Mouse (Mus musculus) hindbrain, embryonic 12.5 days (tissue): ENCODE measurements at regions not wholly inside any gene's neighbourhood (a gene's known extent, or its start where the extent isn't known, plus 50 kb on each side); places are given as distances from the start of the nearest gene placed in this dataset.

Source experiments
- ATAC-seq: fragments of 200-750 bp; cut with Nextera tagmentation; 2 replicates; pipeline ENCODE4 v1.8.0; 2017; ENCODE audit warnings: moderate TSS enrichment; ENCODE audit not compliant: low FRiP score
- H3K27ac ChIP-seq: fragments of 300-500 bp; sonication (generic); 2 replicates; pipeline ENCODE4 v1.5.1; 2016; ENCODE audit warnings: mild to moderate bottlenecking
- H3K27me3 ChIP-seq: fragments of 300-500 bp; sonication (generic); 2 replicates; pipeline ENCODE4 v1.6.1; 2016; ENCODE audit warnings: mild to moderate bottlenecking
- H3K36me3 ChIP-seq: fragments of 300-500 bp; sonication (generic); 2 replicates; pipeline ENCODE4 v1.6.1; 2016; ENCODE audit warnings: mild to moderate bottlenecking
- H3K4me1 ChIP-seq: fragments of 300-500 bp; sonication (generic); 2 replicates; pipeline ENCODE4 v1.6.1; 2016
- H3K4me2 ChIP-seq: fragments of 300-500 bp; sonication (generic); replicated peaks from 2 replicates; pipeline ENCODE4 v1.6.1; 2016; ENCODE audit warnings: mild to moderate bottlenecking
- H3K4me3 ChIP-seq: fragments of 300-500 bp; sonication (generic); 2 replicates; pipeline ENCODE4 v1.5.1; 2016; ENCODE audit warnings: mild to moderate bottlenecking
- H3K9ac ChIP-seq: fragments of 300-500 bp; sonication (generic); 2 replicates; pipeline ENCODE4 v1.6.1; 2016; ENCODE audit warnings: mild to moderate bottlenecking, moderate library complexity
- H3K9me3 ChIP-seq: fragments of 300-500 bp; sonication (generic); replicated peaks from 2 replicates; pipeline ENCODE4 v1.6.1; 2016; ENCODE audit warnings: mild to moderate bottlenecking
- WGBS: fragments of 180-500 bp; shearing (Covaris S2); methylation state at CpG from one replicate; pipeline ENCODE4 v1.1.7; 2016; 5-methylcytosine and 5-hydroxymethylcytosine counted together

GRCm38 (mm10) chr7:95460889-95461288, 710.2 kb upstream of the Tenm4 start:
- no peak overlapping the region for H3K4me2 ChIP-seq
- no peak for ATAC-seq
- no peak overlapping the region for H3K27ac ChIP-seq
- 79% methylated on average over 4 of the region's 4 CpGs for WGBS
- no peaks in the 10 kb centered on the region for H3K9me3 ChIP-seq
- H3K36me3 ChIP-seq, result no peaks in the 10 kb centered on the region
- H3K9ac ChIP-seq, result no peak overlapping the region
- no peaks in the 10 kb centered on the region for H3K27me3 ChIP-seq
- H3K4me3 ChIP-seq, result no peak overlapping the region
- no peaks in the 10 kb centered on the region for H3K4me1 ChIP-seq

- Histone ChIP-seq H3K4me1 (no peaks in the 10 kb centered on the region), H3K9me3 (no peaks in the 10 kb centered on the region), H3K27me3 (no peaks in the 10 kb centered on the region), H3K4me3 (no peak overlapping the region), H3K27ac (no peak overlapping the region), H3K36me3 (no peaks in the 10 kb centered on the region), H3K9ac (no peak overlapping the region), H3K4me2 (no peak overlapping the region)
- no peak for ATAC-seq
- 90% methylated on average over 4 of the region's 4 CpGs for WGBS
Measured at GRCm38 (mm10) chr7:95465506-95465905, 705.5 kb upstream of the Tenm4 start.

DNA sequence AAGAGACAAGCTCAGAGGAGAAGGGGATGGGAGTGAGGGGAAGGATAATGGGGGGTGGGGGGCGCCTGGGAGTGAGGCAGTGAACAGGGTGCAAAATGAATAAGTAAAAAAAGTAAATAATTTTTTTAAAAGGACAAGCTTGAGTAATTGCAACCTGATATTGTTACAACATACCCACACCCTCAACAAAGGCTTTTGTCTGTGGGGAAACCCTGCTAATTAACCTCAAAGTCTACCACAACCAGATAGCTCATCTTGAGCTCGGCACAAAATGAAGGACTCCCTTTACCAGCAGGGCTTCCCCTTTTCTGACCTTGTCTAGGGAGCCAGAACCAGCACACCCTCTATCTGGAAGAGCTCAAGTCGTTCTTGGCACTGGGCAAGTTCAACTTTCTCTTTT, 704.0 kb upstream of the Tenm4 start:
- Histone ChIP-seq H3K9me3 (no peaks in the 10 kb centered on the region), H3K4me2 (no peak overlapping the region), H3K4me1 (no peaks in the 10 kb centered on the region), H3K27ac (no peak overlapping the region), H3K27me3 (no peaks in the 10 kb centered on the region), H3K9ac (no peak overlapping the region), H3K36me3 (no peaks in the 10 kb centered on the region), H3K4me3 (no peak overlapping the region)
- WGBS, result 35% methylated on average over 3 of the region's 3 CpGs
- ATAC-seq, result no peak

DNA sequence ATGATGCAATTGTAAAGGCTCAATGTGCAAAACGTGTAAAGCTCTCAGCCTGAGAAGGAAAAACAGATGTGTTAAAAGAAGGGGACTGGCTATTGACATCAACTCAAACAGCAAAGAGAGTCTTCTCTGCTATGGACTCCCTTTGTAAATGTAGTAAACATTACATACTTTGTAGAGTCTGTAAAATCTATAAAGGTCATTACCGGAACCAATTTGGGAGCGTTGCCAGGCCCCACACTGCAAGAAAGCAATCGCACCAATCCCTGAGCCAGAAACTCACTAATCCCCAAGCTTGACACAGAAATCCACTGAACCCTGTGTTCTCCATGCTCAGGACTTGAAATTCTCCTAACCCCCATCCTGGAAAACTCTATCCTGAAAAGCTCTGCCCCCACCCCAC, 697.2 kb upstream of the Tenm4 start:
- Histone ChIP-seq H3K36me3 (no peaks in the 10 kb centered on the region), H3K27me3 (no peaks in the 10 kb centered on the region), H3K4me1 (no peaks in the 10 kb centered on the region), H3K9ac (no peak overlapping the region), H3K4me3 (no peak overlapping the region), H3K9me3 (no peaks in the 10 kb centered on the region), H3K4me2 (no peak overlapping the region), H3K27ac (no peak overlapping the region)
- 84% methylated on average over 4 of the region's 4 CpGs for WGBS
- no peak for ATAC-seq

GRCm38 (mm10) chr7:95480121-95480726, 690.8 kb upstream of the Tenm4 start:
- Histone ChIP-seq H3K4me3 (no peak overlapping the region), H3K27me3 (no peaks in the 10 kb centered on the region), H3K4me1 (0 out of 2 replicates have a peak, but pooled peaks cover 4% of the 10 kb centered on the region), H3K9ac (no peak overlapping the region), H3K9me3 (no peaks in the 10 kb centered on the region), H3K27ac (no peak overlapping the region), H3K36me3 (no peaks in the 10 kb centered on the region), H3K4me2 (no peak overlapping the region)
- 19% methylated on average over 5 of the region's 5 CpGs for WGBS
- no peak for ATAC-seq

DNA sequence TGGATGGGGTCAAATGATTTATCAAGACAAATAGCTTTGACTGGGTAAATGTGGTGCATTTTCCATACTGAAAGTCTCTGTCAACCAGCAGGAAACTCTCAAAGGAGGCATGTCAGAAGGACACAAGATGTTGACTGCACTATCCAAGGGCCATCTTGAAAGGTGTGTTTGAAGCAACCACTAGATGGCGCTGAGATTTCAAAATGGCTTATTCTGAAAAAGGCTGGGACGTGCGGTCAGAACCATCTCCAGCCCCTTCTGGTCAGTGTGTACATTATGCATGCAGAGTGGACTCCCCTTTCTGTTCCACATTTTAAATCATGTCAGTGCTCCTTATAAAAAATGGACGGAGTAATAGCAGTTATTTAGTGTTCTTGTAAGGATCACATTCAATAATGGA, 681.4 kb upstream of the Tenm4 start:
- Histone ChIP-seq H3K4me3 (no peak overlapping the region), H3K27me3 (no peaks in the 10 kb centered on the region), H3K27ac (no peak overlapping the region), H3K9me3 (no peaks in the 10 kb centered on the region), H3K36me3 (no peaks in the 10 kb centered on the region), H3K4me2 (no peak overlapping the region), H3K9ac (no peak overlapping the region), H3K4me1 (no peaks in the 10 kb centered on the region)
- ATAC-seq, result peak; percentile 77
- 7% methylated on average over 4 of the region's 4 CpGs for WGBS

- Histone ChIP-seq H3K9ac (no peak overlapping the region), H3K27ac (no peak overlapping the region), H3K27me3 (no peaks in the 10 kb centered on the region), H3K36me3 (no peaks in the 10 kb centered on the region), H3K9me3 (no peaks in the 10 kb centered on the region), H3K4me3 (no peak overlapping the region), H3K4me2 (no peak overlapping the region), H3K4me1 (no peaks in the 10 kb centered on the region)
- 67% methylated on average over 1 of the region's 1 CpGs for WGBS
- ATAC-seq, result no peak
Measured at GRCm38 (mm10) chr7:95494793-95495192, 676.3 kb upstream of the Tenm4 start.

GRCm38 (mm10) chr7:95502959-95503358, 668.1 kb upstream of the Tenm4 start:
- H3K4me1 ChIP-seq, result peaks cover 5% of the 10 kb centered on the region; the same call in 1 of the 2 replicates
- no peak overlapping the region for H3K4me2 ChIP-seq
- H3K4me3 ChIP-seq, result no peak overlapping the region
- H3K27me3 ChIP-seq, result no peaks in the 10 kb centered on the region
- no peak overlapping the region for H3K9ac ChIP-seq
- H3K9me3 ChIP-seq, result no peaks in the 10 kb centered on the region
- 7% methylated on average over 6 of the region's 6 CpGs for WGBS
- peak; percentile 52; the same call in 1 of the 2 replicates for ATAC-seq
- H3K27ac ChIP-seq, result no peak overlapping the region
- H3K36me3 ChIP-seq, result no peaks in the 10 kb centered on the region

GRCm38 (mm10) chr7:95547256-95547655, 623.8 kb upstream of the Tenm4 start:
- Histone ChIP-seq H3K27ac (no peak overlapping the region), H3K27me3 (no peaks in the 10 kb centered on the region), H3K4me3 (no peak overlapping the region), H3K9ac (no peak overlapping the region), H3K9me3 (no peaks in the 10 kb centered on the region), H3K4me2 (no peak overlapping the region), H3K4me1 (no peaks in the 10 kb centered on the region), H3K36me3 (no peaks in the 10 kb centered on the region)
- WGBS, result 61% methylated on average over 3 of the region's 3 CpGs
- no peak for ATAC-seq

- Histone ChIP-seq H3K4me2 (no peak overlapping the region), H3K27ac (no peak overlapping the region), H3K36me3 (no peaks in the 10 kb centered on the region), H3K4me1 (no peaks in the 10 kb centered on the region), H3K9ac (no peak overlapping the region), H3K27me3 (no peaks in the 10 kb centered on the region), H3K9me3 (no peaks in the 10 kb centered on the region), H3K4me3 (no peak overlapping the region)
- no peak for ATAC-seq
- WGBS, result 74% methylated on average over 3 of the region's 3 CpGs
Measured at GRCm38 (mm10) chr7:95550099-95550498, 620.9 kb upstream of the Tenm4 start.

GRCm38 (mm10) chr7:95551798-95552387, 619.2 kb upstream of the Tenm4 start:
- ATAC-seq, result no peak
- Histone ChIP-seq H3K36me3 (no peaks in the 10 kb centered on the region), H3K27me3 (no peaks in the 10 kb centered on the region), H3K4me1 (no peaks in the 10 kb centered on the region), H3K27ac (no peak overlapping the region), H3K4me3 (no peak overlapping the region), H3K9me3 (no peaks in the 10 kb centered on the region), H3K4me2 (no peak overlapping the region), H3K9ac (no peak overlapping the region)
- WGBS, result 90% methylated on average over 3 of the region's 3 CpGs

- 78% methylated on average over 2 of the region's 2 CpGs for WGBS
- Histone ChIP-seq H3K9me3 (no peaks in the 10 kb centered on the region), H3K4me2 (no peak overlapping the region), H3K4me1 (no peaks in the 10 kb centered on the region), H3K27ac (no peak overlapping the region), H3K27me3 (no peaks in the 10 kb centered on the region), H3K4me3 (no peak overlapping the region), H3K9ac (no peak overlapping the region), H3K36me3 (no peaks in the 10 kb centered on the region)
- no peak for ATAC-seq
Measured at GRCm38 (mm10) chr7:95558589-95558988, 612.5 kb upstream of the Tenm4 start.

DNA sequence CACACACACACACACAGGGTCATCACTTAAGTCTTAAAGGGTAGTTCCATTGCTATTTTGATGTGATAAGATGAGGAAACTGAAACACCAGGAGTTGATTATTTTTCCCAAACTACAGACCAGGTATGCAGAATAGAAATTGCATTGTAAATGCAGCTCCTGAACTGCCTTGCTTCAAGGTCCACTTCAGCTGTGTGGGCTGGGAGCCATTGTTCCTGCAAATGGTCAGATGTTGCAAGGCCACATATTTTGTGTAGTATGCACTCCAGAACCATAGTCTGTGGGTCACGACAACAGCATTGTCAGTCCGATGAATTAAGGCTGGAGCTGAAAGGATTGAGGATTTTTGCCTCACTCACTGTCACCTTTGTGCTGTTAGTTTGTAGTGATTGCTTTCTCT, 592.4 kb upstream of the Tenm4 start:
- no peaks in the 10 kb centered on the region for H3K27me3 ChIP-seq
- H3K4me2 ChIP-seq, result no peak overlapping the region
- no peaks in the 10 kb centered on the region for H3K4me1 ChIP-seq
- no peak overlapping the region for H3K4me3 ChIP-seq
- no peaks in the 10 kb centered on the region for H3K9me3 ChIP-seq
- no peaks in the 10 kb centered on the region for H3K36me3 ChIP-seq
- no peak overlapping the region for H3K27ac ChIP-seq
- 92% methylated on average over 2 of the region's 2 CpGs for WGBS
- no peak for ATAC-seq
- no peak overlapping the region for H3K9ac ChIP-seq
